Mouse (Mus musculus) small intestine, adult 2 months (tissue): Measurements from ENCODE around the gene Gm10799.

Experiments used
- CTCF ChIP-seq: fragments of 200-500 bp; IDR thresholded peaks from 2 replicates; pipeline ENCODE4 v1.5.1; 2012; ENCODE audit warnings: low read depth, mild to moderate bottlenecking, control low read depth, inconsistent platforms, low read length, moderate library complexity, mixed read lengths; ENCODE audit not compliant: insufficient replicate concordance, insufficient read length; ENCODE audit errors: extremely low read depth
- POLR2A ChIP-seq: fragments of 200-500 bp; IDR thresholded peaks from 2 replicates; pipeline ENCODE4 v1.6.1; 2012; ENCODE audit warnings: low read depth, mild to moderate bottlenecking, control low read depth, inconsistent platforms, low read length, moderate library complexity

DNA sequence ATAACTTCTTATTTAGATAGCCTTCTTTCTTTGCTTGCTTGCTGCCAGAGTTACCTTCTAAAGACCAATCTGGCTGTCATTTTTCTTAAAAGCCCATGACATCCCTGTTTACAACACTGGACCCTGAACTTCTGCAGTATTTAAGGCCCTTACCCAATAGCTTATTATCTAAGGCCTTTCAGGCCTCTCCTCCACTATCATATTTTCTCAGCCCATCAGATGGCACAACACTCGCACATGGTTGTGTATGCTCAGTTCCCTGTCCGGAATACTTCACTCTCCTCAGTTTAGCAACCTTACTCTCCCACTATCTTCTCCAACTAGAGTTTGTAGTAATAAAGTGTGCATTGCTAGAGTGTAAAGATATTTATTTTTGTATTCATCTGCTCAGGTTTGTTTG, 39.3 kb downstream of the Gm10799 start:
- TF ChIP-seq CTCF = no peak
- no peak for TF ChIP-seq POLR2A
